Mouse (Mus musculus): ENCODE data around the gene Osgepl1.

- no peak for TF ChIP-seq CTCF (conservative IDR thresholded peaks at IDR 0.05; ENCODE audit: insufficient read depth, insufficient read length, low read depth, low read length)
- TF ChIP-seq POLR2A (IDR thresholded peaks at IDR 0.05; ENCODE audit: low read depth, low read length) = no peak
These were observed 8.4 kb downstream of the Osgepl1 start for GRCm38 (mm10) chr1:53321662-53322344.
